Mouse (Mus musculus) testis, adult 2 months (tissue): ENCODE data around the gene Sept10.

Source experiments
- CTCF ChIP-seq: fragments of 200-500 bp; IDR thresholded peaks from 2 replicates; pipeline ENCODE4 v1.5.1; 2012; ENCODE audit warnings: low read depth, mild to moderate bottlenecking, inconsistent platforms, low read length, moderate library complexity; ENCODE audit not compliant: control insufficient read depth, insufficient read depth, insufficient replicate concordance
- POLR2A ChIP-seq: fragments of 200-500 bp; IDR thresholded peaks from 2 replicates; pipeline ENCODE4 v1.6.1; 2012; ENCODE audit warnings: low read depth, mild to moderate bottlenecking, inconsistent platforms, low read length, moderate library complexity; ENCODE audit not compliant: control insufficient read depth

- TF ChIP-seq CTCF (no peak), POLR2A (no peak)
Measured at GRCm38 (mm10) chr10:59158627-59159026, 63.0 kb downstream of the Sept10 start.
